In the genomic region with DNA sequence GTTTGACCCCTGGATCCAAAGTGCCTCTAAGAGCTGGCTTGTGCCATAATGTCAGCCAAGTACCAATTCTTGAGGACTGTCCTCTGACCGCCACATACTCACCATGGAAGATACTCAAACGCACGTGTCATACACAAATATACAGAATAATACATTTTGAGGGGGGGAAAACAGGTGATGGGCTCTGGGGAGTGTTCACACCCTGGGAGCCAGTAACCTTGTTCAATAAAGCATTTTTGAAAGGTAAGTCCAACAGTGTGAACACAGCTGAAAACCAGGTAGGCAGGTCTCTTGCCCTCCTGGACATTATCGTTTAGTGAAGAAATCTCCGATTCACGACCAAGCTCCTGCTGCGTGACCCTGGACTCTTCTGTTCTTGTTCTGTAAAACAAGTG, we compare ENCODE assay signal across 8 mouse cellular contexts. TPM values are rescaled to one million over a fixed set of nuclear protein-coding genes. Genes with fewer than 3 reads are reported as not detected.
A peak's percentile ranks its signal among the peaks of the same experiment; 100 is the strongest.
DNase-seq lines count a peak whose midpoint lies in the region; ATAC-seq and TF ChIP-seq lines count a peak whose summit lies in the region.

No protein-coding gene starts in this region.

- intact Hi-C loops in heart, postnatal 25 days (cut with DNase I): loop anchor here (2.0 to 10.0 kb wide), 2 partner anchors 24 to 124 kb away; a partner anchor contains a TSS

- H3K9me3 ChIP-seq in heart, embryonic 16.5 days (replicated peaks; ENCODE audit: control insufficient read depth, low read length): no peaks in the 10 kb centered on the region
- no peaks in the 10 kb centered on the region for H3K9me3 ChIP-seq in intestine, embryonic 16.5 days (ENCODE audit: control insufficient read depth, low read length)
- H3K9me3 ChIP-seq in midbrain, embryonic 16.5 days (replicated peaks; ENCODE audit: control insufficient read depth, low read length, poor library complexity, severe bottlenecking): no peaks in the 10 kb centered on the region

- no peak for TF ChIP-seq CTCF in thymus, adult 2 months (IDR thresholded peaks at IDR 0.05; ENCODE audit: borderline replicate concordance, control insufficient read depth, extremely low read depth, insufficient read depth, low read length, poor library complexity)

- peaks cover 12% of the 10 kb centered on the region for H3K4me1 ChIP-seq in heart, embryonic 16.5 days (ENCODE audit: control insufficient read depth, insufficient read depth, low read length)
- H3K4me1 ChIP-seq in intestine, embryonic 16.5 days (ENCODE audit: control insufficient read depth, insufficient read depth, low read length): peaks cover 7% of the 10 kb centered on the region
- H3K4me1 ChIP-seq in midbrain, embryonic 16.5 days (ENCODE audit: control insufficient read depth, insufficient read depth, low read length): peaks cover 12% of the 10 kb centered on the region
- H3K4me1 ChIP-seq in thymus, adult 2 months (replicated peaks; ENCODE audit: control insufficient read depth, insufficient read depth, low read length): peaks cover 3% of the 10 kb centered on the region

- H3K36me3 ChIP-seq in heart, embryonic 16.5 days (ENCODE audit: control insufficient read depth, insufficient read depth): peaks cover 2% of the 10 kb centered on the region; the same call in 1 of the 2 replicates
- no peaks in the 10 kb centered on the region for H3K36me3 ChIP-seq in intestine, embryonic 16.5 days (ENCODE audit: control insufficient read depth, insufficient read depth, low read length)
- no peaks in the 10 kb centered on the region for H3K36me3 ChIP-seq in midbrain, embryonic 16.5 days (ENCODE audit: control insufficient read depth, insufficient read depth, low read length)
- no peaks in the 10 kb centered on the region for H3K36me3 ChIP-seq in thymus, adult 2 months (ENCODE audit: control insufficient read depth, insufficient read depth, low read length)

- TF ChIP-seq POLR2A in thymus, adult 2 months (IDR thresholded peaks at IDR 0.05; ENCODE audit: control insufficient read depth, extremely low read depth, insufficient read depth, low read length, poor library complexity): no peak

- no peak for ATAC-seq in heart, embryonic 16.5 days (replicated peaks; ENCODE audit: extremely low read depth, insufficient read depth, low FRiP score)
- ATAC-seq in erythroblast, adult 5-6 weeks (replicated peaks; ENCODE audit: low FRiP score, poor library complexity, severe bottlenecking): peak; percentile 19
- ATAC-seq in intestine, embryonic 16.5 days: peak; percentile 16; the same call in 1 of the 2 replicates
- peak; percentile 52 for ATAC-seq in midbrain, embryonic 16.5 days
- no peak for ATAC-seq in activated CD4-positive, CD25-positive, alpha-beta regulatory T cell, adult 4 months

- no peak overlapping the region for H3K27ac ChIP-seq in heart, embryonic 16.5 days (ENCODE audit: low read length)
- H3K27ac ChIP-seq in intestine, embryonic 16.5 days (ENCODE audit: low read length): no peak overlapping the region
- H3K27ac ChIP-seq in midbrain, embryonic 16.5 days (ENCODE audit: low read length): peak overlapping the region; percentile 89; the same call in 1 of the 2 replicates
- H3K27ac ChIP-seq in thymus, adult 2 months (ENCODE audit: control insufficient read depth, insufficient read depth, low read length): no peak overlapping the region

- peak overlapping the region; percentile 98 for H3K4me3 ChIP-seq in heart, embryonic 16.5 days (ENCODE audit: low read length)
- H3K4me3 ChIP-seq in intestine, embryonic 16.5 days (ENCODE audit: low read length): peak overlapping the region; percentile 94
- H3K4me3 ChIP-seq in midbrain, embryonic 16.5 days (ENCODE audit: low read depth, low read length): no peak overlapping the region
- no peak overlapping the region for H3K4me3 ChIP-seq in thymus, adult 2 months (ENCODE audit: control insufficient read depth, insufficient read depth, low read length)

- peak overlapping the region; percentile 26; the same call in 1 of the 2 replicates for H3K4me2 ChIP-seq in heart, embryonic 16.5 days (ENCODE audit: low read depth, low read length)
- no peak overlapping the region for H3K4me2 ChIP-seq in intestine, embryonic 16.5 days (ENCODE audit: low read depth, low read length)
- peak overlapping the region; percentile 3; the same call in 1 of the 2 replicates for H3K4me2 ChIP-seq in midbrain, embryonic 16.5 days (ENCODE audit: low read length)

- no peak for DNase-seq in heart, postnatal 25 days (ENCODE audit: low spot score)
- DNase-seq in cerebellum, adult 8-10 months: no peak
- no peak for DNase-seq in thymus, adult 2 months

- no peaks in the 10 kb centered on the region for H3K27me3 ChIP-seq in heart, embryonic 16.5 days (ENCODE audit: control insufficient read depth, insufficient read depth, low read length)
- H3K27me3 ChIP-seq in intestine, embryonic 16.5 days (replicated peaks; ENCODE audit: control insufficient read depth, insufficient read depth, low read length): no peaks in the 10 kb centered on the region
- no peaks in the 10 kb centered on the region for H3K27me3 ChIP-seq in midbrain, embryonic 16.5 days (ENCODE audit: control insufficient read depth, insufficient read depth, low read depth, low read length)
- no peaks in the 10 kb centered on the region for H3K27me3 ChIP-seq in thymus, adult 2 months (ENCODE audit: control insufficient read depth, insufficient read depth, low read length)

- WGBS in heart, embryonic 16.5 days: 34% methylated on average over 7 of the region's 7 CpGs
- WGBS in intestine, embryonic 16.5 days: 38% methylated on average over 7 of the region's 7 CpGs
- WGBS in midbrain, embryonic 16.5 days: 40% methylated on average over 7 of the region's 7 CpGs
- 45% methylated on average over 7 of the region's 7 CpGs for WGBS in thymus, adult 2 months

- no peak overlapping the region for H3K9ac ChIP-seq in heart, embryonic 16.5 days (ENCODE audit: low read length)
- H3K9ac ChIP-seq in intestine, embryonic 16.5 days (ENCODE audit: low read depth, low read length): no peak overlapping the region; the same call in 1 of the 2 replicates
- no peak overlapping the region for H3K9ac ChIP-seq in midbrain, embryonic 16.5 days (ENCODE audit: low read depth, low read length)

RNA-seq across cellular contexts. Expression of a gene that starts 0.4 kb away (rescaled TPM):
- polyA plus RNA-seq in heart, embryonic 16.5 days (2015; fragmentation: Nextera tagmentation; extraction: Ambion mirVana): 63.6 and 69.9 TPM in 2 replicates
- 10 to 100 TPM; 62.4 to 68.1 TPM for total RNA-seq in heart, postnatal 25 days (2021)
- 10.2 and 11.9 TPM in 2 replicates for total RNA-seq in erythroblast, adult 5-6 weeks (2015; ENCODE audit: low replicate concordance)
- 9.8 and 10.3 TPM in 2 replicates for total RNA-seq in erythroblast, adult 5-6 weeks (2017; ENCODE audit: low replicate concordance)
- polyA plus RNA-seq in intestine, embryonic 16.5 days (2015; fragmentation: Nextera tagmentation; extraction: Ambion mirVana): 36.8 and 38.0 TPM in 2 replicates
- 70.1 and 77.6 TPM in 2 replicates for polyA plus RNA-seq in midbrain, embryonic 16.5 days (2015; fragmentation: Nextera tagmentation; extraction: Ambion mirVana)
- 10 to 100 TPM; 23.8 to 29.7 TPM for polyA plus RNA-seq in activated CD4-positive, CD25-positive, alpha-beta regulatory T cell, adult 4 months (2017; shearing (Covaris generic))
- 11.7 and 13.7 TPM in 2 replicates for polyA plus RNA-seq in thymus, adult 2 months (2012; rRNA removed)

RNA-seq across cellular contexts. Expression of a gene that starts 24.8 kb away (rescaled TPM):
- 12.5 and 14.5 TPM in 2 replicates for polyA plus RNA-seq in heart, embryonic 16.5 days (2015; fragmentation: Nextera tagmentation; extraction: Ambion mirVana)
- total RNA-seq in heart, postnatal 25 days (2021): 1 to 10 TPM; 5.8 to 6.0 TPM
- not detected in 2 replicates for total RNA-seq in erythroblast, adult 5-6 weeks (2015; ENCODE audit: low replicate concordance)
- 0.42 and 0.60 TPM in 2 replicates for total RNA-seq in erythroblast, adult 5-6 weeks (2017; ENCODE audit: low replicate concordance)
- polyA plus RNA-seq in intestine, embryonic 16.5 days (2015; fragmentation: Nextera tagmentation; extraction: Ambion mirVana): 11.7 and 11.8 TPM in 2 replicates
- 3.0 and 3.6 TPM in 2 replicates for polyA plus RNA-seq in midbrain, embryonic 16.5 days (2015; fragmentation: Nextera tagmentation; extraction: Ambion mirVana)
- 1 to 10 TPM; 8.1 to 9.5 TPM for polyA plus RNA-seq in activated CD4-positive, CD25-positive, alpha-beta regulatory T cell, adult 4 months (2017; shearing (Covaris generic))
- 4.3 and 4.9 TPM in 2 replicates for polyA plus RNA-seq in thymus, adult 2 months (2012; rRNA removed)

RNA-seq across cellular contexts. Expression of a gene that starts 54.6 kb away (rescaled TPM):
- polyA plus RNA-seq in heart, embryonic 16.5 days (2015; fragmentation: Nextera tagmentation; extraction: Ambion mirVana): 1.7 and 1.8 TPM in 2 replicates
- 10 to 100 TPM; 10.3 to 15.1 TPM for total RNA-seq in heart, postnatal 25 days (2021)
- 1.7 and 5.0 TPM in 2 replicates for total RNA-seq in erythroblast, adult 5-6 weeks (2015; ENCODE audit: low replicate concordance)
- 1.0 and 2.5 TPM in 2 replicates for total RNA-seq in erythroblast, adult 5-6 weeks (2017; ENCODE audit: low replicate concordance)
- 4.9 and 5.1 TPM in 2 replicates for polyA plus RNA-seq in intestine, embryonic 16.5 days (2015; fragmentation: Nextera tagmentation; extraction: Ambion mirVana)
- polyA plus RNA-seq in midbrain, embryonic 16.5 days (2015; fragmentation: Nextera tagmentation; extraction: Ambion mirVana): 3.4 and 4.2 TPM in 2 replicates
- under 1 TPM in 1 of 2 experiments, not detected in 1; 0.54 TPM for polyA plus RNA-seq in activated CD4-positive, CD25-positive, alpha-beta regulatory T cell, adult 4 months (2017; shearing (Covaris generic))
- 4.5 and 5.1 TPM in 2 replicates for polyA plus RNA-seq in thymus, adult 2 months (2012; rRNA removed)

Comparison
In these comparisons a context has a peak if more than half of its experiments do, and no peak if none do; other contexts are left out.
1. ATAC-seq: peak in erythroblast, adult 5-6 weeks (single experiment), intestine, embryonic 16.5 days (single experiment) and midbrain, embryonic 16.5 days (single experiment); none in heart, embryonic 16.5 days (single experiment) and activated CD4-positive, CD25-positive, alpha-beta regulatory T cell, adult 4 months (single experiment).
2. H3K4me3 ChIP-seq: peak in heart, embryonic 16.5 days (single experiment) and intestine, embryonic 16.5 days (single experiment); none in midbrain, embryonic 16.5 days (single experiment) and thymus, adult 2 months (single experiment).